Mouse (Mus musculus) WW6 (cell line): ENCODE measurements around the gene Retreg1.
A peak's percentile ranks its signal among the peaks of the same experiment; 100 is the strongest.

ENCODE experiments used
- DNase-seq: peaks from one replicate; pipeline ENCODE4 v3.0.0-alpha.2; 2013; ENCODE audit warnings: low read depth, low spot score

Gene Retreg1

DNA sequence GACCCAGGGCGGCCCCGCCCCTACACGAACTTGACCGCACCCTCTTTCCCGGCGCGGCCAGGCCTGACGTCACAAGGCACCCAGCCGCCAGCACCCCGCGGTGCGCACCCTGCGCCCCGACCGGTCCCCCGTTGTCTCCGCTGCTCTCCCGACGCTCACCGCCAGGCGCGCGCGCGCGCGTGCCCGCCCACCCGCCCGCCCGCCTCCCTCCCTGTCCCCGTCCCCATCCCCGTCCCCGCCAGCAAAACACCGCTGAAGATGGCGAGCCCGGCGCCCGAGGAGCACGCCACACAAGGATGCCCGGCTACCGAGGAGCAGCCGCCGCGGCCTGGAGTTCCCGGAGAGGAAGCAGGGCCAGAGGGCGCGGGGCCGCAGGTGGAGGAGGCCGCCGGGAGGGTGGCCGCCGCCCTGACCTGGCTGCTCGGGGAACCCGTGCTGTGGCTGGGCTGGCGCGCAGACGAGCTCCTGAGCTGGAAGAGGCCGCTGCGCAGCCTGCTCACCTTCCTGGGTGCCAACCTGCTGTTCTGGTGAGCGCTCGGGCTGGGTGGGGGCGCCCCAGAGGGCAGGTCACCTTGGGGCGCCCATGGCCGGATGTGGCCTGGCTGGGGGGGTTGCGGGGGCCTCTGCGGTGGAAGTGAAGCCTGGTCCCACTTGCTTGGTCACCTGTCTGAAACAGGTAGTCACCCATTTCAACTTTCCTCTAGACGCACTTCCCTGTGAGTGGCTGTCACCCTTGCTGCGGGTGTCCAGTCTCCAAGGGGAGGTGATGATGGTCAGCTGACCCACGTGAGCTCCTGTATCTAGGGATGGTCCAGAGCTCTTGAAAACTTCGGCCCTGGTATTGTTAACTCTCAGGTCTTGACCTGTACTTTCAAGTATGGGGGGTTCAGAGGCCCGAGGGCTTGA is at the start of gene Retreg1:
TSS of gene Retreg1 (plus strand) at position 95 of the 906 bp plus-strand sequence.
- no peak for DNase-seq

DNA sequence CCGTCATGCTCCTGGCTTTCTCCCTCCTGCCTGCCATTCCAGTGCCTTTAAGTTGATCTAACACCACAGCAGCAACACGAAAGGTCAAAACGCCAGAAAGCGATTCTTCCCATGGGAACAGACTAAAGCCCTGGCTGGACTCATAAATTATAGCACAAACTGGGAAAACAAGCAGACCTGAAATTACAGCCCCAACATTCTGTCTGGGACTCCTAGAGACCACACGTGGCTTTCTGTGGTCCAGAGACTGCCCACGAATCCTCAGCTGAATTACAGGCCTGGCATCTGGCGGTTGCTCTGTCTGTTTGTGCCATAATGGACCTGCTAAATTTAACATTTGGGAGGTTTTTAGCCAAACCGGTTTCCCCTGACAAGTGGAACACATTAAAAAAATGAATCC is 48.9 kb upstream of the Retreg1 start:
- no peak for DNase-seq

DNA sequence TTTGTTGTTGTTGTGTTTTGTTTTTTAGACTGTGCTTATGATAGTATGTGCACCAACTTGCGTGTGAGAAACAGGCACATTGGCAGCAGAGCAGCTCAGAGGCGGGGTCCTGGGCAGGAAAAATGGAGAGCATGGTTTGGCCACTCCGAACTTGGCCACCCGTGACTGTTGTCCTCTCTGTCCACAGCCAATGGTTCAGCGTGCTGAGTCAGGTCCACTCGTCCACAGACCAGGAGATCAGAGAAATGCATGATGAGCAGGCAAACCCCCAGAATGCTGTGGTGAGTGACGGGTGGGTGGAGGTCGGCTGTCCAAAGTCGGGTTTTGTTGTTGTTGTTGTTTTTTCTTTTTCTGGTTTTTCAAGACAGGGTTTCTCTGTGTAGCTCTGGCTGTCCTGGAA is 47.5 kb upstream of the Retreg1 start:
- no peak for DNase-seq

DNA sequence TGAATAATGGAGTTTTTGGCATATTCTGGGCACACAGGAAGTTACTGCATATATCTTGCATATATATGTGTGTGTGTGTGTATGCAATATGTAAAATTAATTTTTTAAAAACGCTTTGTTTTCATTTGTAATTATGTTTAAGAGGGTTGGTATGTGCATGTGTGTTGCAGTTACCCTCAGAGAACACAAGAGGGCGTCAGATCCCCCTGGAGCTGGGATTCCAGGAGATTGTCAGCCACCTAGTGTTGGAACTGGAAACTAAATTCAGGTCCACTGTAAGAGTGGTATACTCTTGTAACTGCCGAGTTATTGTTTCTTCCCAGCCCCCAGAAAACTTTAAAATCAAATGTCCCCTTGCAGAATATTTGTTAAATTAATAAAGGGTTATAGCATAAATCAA is 46.6 kb upstream of the Retreg1 start:
- DNase-seq = no peak

DNA sequence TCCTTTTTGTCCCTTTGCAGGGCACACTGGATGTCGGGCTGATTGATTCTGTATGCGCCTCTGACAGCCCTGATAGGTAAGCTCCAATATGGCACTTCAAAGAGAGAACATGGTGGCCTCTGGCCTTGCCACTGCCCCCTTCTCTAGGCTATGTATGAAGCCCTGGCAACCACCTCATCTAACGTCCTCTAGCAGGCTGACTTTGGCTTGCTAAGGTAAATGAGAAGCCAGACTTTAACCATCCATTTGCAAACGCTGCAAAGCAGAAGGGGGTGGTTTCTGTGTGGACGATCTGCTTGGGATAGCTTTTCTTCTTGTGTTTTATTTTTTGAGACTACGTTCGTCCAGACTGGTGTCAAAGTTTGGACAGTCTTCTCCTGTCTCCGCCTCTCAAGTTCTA is 45.8 kb upstream of the Retreg1 start:
- DNase-seq = no peak

DNA sequence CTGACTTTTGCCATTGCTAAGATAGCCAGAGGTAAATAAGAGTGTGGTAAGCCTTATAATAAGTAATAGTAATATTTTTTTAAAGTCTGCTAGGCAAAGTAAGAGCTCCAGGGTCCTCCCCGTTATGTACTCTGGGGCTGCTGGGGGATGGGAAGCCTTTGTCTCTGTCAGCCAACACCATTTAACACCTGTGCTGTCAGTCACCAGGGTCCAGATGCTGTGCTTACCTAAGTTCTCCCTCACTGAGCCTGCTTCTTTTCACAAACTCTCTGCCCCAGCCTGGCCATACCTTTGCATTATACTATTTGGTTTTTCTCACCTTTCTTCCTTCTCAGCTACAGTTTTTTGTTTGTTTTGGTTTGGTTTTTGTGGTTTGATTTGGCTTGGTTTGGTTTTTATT is 45.1 kb upstream of the Retreg1 start:
- DNase-seq = no peak

DNA sequence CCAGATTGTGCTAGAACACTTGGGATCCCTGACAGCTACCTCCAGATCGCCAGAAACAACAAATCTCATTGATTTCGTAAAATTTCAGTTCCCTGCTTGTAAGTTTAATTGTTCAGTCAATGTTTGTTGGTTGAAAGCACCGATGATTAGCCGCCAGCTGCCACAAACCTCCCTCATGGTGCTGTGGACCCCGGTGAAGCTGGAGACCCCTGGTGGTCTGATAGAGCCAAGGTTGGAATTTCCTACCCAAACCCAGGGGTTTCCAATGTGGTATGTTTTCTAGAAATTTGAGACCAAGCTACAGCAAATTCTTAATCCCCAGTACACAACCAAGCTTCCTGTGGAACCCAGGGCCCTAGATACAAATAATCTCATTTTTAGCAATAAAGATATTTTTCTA is 41.3 kb upstream of the Retreg1 start:
- no peak for DNase-seq

DNA sequence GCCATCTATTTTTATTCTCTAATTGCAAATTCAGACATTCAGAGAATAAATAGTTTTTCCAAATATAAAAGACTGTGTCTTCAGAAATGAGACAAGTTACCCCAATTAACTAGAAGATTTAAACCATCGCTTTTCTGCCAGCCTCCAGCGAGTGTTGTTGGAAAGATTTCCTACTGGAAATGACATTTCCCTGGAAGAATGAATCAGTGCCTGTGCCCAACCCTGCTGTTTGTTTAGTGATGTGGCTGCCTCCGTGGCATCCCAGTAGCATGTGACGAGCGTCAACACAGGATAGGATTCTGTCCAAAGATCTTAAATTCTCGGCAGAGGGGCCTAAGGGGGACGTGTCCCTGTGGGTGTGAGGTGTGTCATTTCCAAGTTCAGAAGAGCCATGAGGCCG is 40.8 kb upstream of the Retreg1 start:
- no peak for DNase-seq

DNA sequence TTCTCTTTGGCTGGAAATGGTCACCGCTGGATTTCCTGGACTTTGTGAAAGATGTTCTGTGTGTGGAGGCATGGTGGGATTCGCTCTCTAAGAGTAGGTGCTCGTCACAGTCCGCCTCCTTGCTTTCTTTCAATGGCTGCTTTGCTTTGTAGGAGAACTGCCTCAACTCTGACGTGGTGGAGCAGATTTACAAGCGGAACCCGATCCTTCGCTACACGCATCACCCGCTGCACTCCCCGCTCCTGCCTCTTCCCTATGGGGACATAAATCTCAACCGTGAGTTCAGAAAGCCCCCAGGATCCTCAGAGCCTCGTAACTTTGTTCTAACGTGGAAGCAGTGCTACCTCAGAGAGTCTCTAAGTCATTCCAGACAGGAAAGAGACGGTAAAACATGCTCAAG is 39.9 kb upstream of the Retreg1 start:
- no peak for DNase-seq

DNA sequence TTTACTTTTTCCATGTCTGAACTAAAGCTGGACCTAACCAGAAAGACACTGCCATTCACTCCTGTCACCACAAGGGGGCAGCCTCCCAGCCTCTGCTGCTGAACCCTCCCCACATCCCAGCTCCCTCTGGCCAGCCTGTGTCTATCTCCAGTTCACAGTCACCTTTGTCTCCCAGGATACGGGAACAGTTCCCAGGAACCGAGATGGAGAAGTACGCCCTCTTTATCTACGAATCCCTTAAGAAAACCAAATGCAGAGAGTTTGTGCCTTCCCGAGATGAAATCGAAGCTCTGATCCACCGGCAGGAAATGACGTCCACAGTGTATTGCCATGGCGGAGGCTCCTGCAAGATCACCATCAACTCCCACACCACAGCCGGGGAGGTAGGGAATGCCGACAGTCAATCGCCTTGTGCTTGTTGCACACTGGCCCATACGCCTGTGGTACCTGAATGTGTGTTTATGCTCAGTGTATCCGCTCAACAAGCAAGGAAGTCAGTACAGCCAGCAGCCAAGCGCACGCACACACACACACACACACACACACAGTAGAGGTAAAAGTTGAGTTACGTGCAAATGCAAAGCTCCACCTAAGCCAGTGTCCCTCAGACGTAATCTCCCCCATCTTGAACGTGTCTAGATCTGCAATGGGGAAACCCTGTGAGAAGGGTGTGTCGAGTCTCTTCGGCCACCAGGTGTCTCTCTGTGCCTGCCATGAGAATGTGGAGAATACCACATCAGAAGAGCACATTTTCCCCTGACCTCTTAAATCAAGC is 37.5 kb upstream of the Retreg1 start:
- DNase-seq = peak; percentile 38

DNA sequence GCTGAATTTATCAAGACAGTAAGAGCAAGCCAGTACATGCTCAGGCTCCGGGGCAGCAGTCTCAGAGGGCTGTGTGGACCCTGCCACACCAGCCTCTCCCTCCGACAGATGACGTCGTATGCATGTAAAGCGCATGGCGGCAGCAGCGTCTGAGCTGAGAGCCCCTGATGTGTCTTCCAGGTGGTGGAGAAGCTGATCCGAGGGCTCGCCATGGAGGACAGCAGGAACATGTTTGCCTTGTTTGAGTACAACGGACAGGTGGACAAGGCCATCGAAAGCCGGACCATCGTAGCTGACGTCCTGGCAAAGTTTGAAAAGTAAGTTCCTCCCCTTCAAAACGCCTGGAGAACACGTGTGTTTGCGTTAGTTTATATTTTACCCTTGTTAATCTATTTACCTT is 36.6 kb upstream of the Retreg1 start:
- no peak for DNase-seq

DNA sequence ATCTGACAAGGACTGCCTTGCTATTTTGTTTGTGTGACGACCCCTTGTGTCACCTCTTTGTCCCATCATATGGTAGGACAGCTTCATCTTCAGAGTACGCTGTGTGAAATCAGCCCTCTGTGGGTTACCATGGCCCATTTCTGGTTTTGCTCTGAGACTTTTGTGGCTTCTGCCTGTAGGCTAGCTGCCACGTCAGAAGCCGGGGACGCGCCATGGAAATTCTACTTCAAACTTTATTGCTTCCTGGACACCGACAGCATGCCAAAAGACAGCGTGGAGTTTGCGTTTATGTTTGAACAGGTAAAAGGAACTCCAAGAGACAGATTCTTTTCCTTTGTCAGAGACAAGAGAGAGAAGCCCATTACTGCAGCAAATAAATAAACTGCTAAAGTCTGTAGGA is 36.1 kb upstream of the Retreg1 start:
- no peak for DNase-seq

DNA sequence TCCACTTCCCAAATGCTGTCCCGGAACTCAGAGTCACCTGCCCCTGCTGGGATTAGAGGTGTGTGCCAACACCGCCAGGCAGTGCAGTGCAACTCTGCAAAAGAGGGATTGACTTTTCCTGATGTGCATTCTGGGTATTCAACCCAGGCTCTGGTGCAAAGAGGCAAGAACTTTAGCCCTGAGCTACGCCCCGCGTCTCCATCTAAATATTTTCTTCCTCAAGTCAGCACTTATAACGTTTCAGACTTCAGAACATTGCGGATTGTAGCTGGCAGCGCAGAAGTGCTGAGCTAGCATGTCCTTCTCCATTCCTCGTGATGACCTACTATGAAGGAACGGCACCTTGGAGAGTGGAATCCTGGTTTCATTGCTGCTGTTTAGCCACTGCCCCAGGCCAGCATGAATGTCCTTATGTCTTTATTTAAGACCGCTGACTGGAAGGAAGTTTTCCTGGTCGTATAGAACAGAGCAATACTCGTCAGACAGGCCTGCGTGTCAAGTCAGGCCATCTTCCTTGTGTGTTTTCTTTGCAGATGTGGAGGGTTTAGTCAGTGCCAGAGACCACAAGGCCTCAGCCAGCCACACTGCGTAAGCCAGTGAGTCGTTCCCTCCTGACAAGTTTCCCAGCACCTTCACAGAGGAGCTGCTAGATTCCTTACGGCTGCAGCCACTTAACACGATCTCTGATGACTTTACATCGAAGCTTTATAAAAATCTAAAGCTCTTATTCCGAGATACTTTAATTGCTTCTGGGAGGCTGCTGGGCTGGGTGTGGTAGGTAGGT is 34.1 kb upstream of the Retreg1 start:
- no peak for DNase-seq

DNA sequence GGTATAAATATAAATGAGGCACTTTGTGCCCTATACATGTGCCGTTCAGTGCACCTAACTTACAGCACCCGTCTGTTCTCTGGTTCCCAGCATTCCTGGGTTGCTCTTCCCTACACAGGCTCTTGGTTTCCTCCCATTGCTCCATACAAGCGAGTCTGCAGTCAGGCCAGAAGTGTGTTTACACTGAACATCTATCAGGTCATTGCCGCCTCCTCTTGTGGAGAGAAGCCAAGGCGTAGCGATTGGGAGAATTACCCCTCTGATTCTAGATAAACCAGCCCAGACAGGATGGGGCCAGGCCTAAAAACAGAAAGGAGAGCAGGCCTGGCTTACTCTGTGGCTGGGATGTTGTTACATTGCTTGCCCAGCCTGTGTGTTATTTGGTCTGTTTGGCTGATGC is 33.3 kb upstream of the Retreg1 start:
- DNase-seq = no peak

DNA sequence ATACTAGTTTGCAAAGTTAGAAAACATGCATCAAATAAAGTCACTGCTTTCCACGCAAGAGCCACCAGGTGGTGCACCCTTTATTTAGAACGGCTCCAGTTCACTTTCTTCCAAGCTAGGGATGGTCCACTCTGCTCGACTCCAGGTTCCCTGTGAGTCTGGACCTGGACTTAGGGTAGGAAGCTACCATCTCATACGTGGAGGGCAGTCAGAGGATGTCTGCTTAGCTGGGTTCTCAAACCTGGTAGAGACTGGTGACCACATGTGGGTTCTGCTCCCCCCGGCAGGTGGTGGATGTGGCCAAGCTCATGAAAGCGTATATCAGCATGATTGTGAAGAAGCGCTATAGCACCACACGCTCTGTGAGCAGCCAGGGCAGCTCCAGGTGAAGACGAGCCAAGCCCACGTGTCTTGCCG is 31.1 kb upstream of the Retreg1 start:
- no peak for DNase-seq

DNA sequence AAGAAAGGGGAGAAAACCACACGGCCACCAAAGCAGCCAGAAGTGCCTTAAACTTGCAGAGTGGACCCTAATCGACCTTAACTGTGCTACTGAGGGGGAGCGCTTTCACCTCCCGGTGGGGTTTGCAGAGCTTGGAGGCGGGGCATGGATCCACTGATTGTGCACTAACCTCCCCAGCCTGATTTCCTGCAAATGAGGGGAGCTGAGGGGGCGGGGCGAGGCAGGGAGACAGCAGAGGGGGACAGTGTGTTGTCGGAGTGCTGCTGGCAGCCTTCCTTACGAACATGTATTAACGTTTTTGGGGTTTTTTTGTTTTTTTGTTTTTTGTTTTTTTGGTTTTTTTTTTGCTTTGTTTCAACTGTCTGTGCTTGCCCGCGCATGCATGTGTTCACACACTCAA is 30.5 kb upstream of the Retreg1 start:
- no peak for DNase-seq

DNA sequence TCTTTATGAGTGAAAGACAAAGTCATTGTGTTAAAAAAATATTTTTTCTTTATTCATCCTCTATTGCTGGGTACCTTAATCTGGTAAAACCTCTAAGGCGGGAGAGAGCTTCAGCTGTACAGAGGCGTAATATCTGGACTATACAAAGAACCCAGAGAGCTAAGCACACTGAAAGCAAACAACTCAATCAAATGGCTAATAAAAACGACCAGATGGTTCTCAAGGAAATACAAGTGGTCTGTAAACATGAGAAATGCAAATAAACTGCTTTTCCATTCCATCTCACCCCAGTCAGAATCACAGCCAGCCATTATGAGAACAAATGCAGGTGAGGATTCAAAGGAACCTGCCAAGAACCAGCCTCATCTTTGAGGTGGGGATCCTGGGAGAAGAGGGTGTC is 28.4 kb upstream of the Retreg1 start:
- no peak for DNase-seq

DNA sequence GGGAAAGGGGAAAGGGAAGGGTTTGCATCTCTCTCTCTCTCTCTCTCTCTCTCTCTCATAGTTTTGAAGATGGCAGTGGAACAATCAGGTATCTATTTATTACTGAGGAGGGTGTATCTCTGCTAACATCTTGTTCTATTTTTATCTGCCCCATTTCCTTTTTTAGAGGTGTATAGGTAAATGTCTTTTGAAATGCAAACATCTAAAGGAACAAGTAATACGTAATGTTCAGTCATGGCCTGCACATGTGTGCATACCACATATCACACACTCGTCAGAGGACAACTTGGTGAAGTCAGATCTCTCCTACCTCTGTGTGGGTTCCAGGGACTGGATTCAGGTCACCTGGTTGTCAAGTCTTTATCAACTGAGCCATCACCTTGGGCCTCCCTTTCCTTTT is 25.8 kb upstream of the Retreg1 start:
- no peak for DNase-seq

DNA sequence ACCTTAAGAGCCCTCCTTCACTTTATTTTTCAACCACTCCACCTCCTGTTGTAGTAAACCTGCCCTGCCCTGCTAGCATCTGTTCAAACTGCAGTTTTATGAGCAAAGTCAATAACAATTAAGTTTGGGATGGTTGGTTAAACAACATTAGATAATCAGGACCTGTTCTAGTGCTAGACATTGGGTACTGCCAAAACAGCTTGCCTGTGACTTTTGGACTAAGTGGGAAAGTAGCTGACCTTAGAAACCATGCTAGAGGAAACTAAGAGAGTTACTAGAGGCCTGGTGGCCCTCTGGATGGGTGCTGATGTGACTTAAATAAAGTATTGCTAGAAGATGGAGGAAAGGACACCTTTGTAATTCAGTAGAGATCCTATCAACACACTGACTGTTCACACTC is 21.0 kb upstream of the Retreg1 start:
- DNase-seq = no peak

DNA sequence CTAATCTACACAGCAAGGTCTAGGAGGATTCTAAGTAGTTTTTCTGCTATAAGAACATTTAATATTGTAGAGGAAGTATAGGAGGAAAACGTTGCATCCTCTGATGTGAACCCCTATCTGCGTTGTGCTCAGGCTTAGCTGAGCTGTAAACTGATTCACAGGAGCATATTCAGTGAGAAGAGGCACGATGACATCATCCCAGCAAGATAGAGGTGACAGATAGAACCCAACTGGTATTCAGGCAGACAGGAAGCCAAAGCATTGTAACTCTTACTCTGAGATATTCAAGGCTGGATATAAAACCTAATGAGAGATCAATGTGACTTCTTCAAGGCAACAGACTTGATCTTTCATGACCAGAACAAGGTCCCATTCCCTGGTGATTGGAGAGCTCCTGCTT is 20.3 kb upstream of the Retreg1 start:
- DNase-seq = no peak

DNA sequence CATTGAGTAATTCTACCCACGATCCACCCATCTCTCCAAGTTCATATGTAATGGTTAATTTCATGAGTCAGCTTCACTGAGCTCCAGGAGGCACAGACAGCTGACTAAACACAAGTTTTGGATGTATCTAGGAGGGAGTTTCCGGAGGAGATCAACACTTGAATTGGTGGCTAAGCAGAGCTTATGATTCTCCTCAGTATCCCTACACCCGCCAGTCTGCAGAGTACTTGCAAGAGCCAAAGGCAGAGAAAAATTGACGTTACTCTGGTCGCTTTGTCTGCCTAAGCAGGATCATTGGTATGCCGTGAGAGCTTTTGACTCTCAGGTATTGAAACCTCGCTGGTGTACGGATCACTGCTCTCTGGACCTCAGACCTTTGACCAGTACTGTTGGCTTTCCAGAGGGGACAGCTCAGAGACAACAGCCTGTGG is 16.4 kb upstream of the Retreg1 start:
- DNase-seq = no peak

DNA sequence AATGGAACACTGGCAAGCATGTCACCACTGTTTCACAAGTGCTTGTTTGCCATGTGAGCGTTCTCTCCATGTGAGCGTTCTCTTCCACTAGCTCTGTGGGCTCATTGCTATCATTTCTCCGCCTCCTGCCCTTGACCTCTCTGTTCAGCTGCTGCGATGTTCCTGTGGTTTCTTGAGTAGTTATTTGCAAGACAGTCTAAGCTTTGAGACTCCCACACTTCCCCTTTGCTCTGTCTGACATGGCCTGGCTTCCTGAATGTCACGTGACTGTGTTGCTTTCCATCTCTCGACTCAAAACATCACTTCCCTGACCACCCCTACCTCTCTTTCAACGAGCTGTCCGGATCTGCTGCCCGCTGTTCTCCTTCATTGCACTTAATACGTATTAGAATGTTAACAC is 14.5 kb upstream of the Retreg1 start:
- no peak for DNase-seq
